Mouse (Mus musculus) forebrain, embryonic 12.5 days (tissue): ENCODE data around the gene Tmc4. TPM values are rescaled to one million over a fixed set of nuclear protein-coding genes. Genes with fewer than 3 reads are reported as not detected.
"Not testable (repeated sequence)": the region's sequence is repeated elsewhere in the genome, so short reads cannot be mapped to it uniquely, and the experiment has no call there.

Source experiments
- ATAC-seq: fragments of 200-750 bp; cut with Nextera tagmentation; 2 replicates; pipeline ENCODE4 v1.8.0; 2017; ENCODE audit warnings: moderate TSS enrichment; ENCODE audit not compliant: low FRiP score
- H3K27ac ChIP-seq: fragments of 300-500 bp; sonication (generic); 2 replicates; pipeline ENCODE4 v1.5.1; 2016; ENCODE audit warnings: mild to moderate bottlenecking
- H3K27me3 ChIP-seq: fragments of 300-500 bp; sonication (generic); 2 replicates; pipeline ENCODE4 v1.6.1; 2016; ENCODE audit warnings: mild to moderate bottlenecking
- H3K36me3 ChIP-seq: fragments of 300-500 bp; sonication (generic); replicated peaks from 2 replicates; pipeline ENCODE4 v1.6.1; 2016; ENCODE audit warnings: mild to moderate bottlenecking
- H3K4me1 ChIP-seq: fragments of 300-500 bp; sonication (generic); 2 replicates; pipeline ENCODE4 v1.6.1; 2016
- H3K4me2 ChIP-seq: fragments of 300-500 bp; sonication (generic); 2 replicates; pipeline ENCODE4 v1.6.1; 2016; ENCODE audit warnings: mild to moderate bottlenecking, moderate library complexity
- H3K4me3 ChIP-seq: fragments of 300-500 bp; sonication (generic); replicated peaks from 2 replicates; pipeline ENCODE4 v1.5.1; 2016; ENCODE audit warnings: mild to moderate bottlenecking
- H3K9ac ChIP-seq: fragments of 300-500 bp; sonication (generic); 2 replicates; pipeline ENCODE4 v1.6.1; 2016; ENCODE audit warnings: mild to moderate bottlenecking
- H3K9me3 ChIP-seq: fragments of 300-500 bp; sonication (generic); 2 replicates; pipeline ENCODE4 v1.6.1; 2016
- WGBS: fragments of 180-500 bp; shearing (Covaris S2); methylation state at CpG from one replicate; pipeline ENCODE4 v1.1.7; 2016; 5-methylcytosine and 5-hydroxymethylcytosine counted together
- polyA plus RNA-seq: library from polyadenylated mRNA; unstranded; fragments of >200 nt; fragmentation: Nextera tagmentation; extraction: Ambion mirVana; gene quantifications from 2 replicates; pipeline ENCODE4 v1.2.1, GENCODE M21; 2016

Tmc4 gene
- 2.9 and 3.1 TPM in 2 replicates for polyA plus RNA-seq

DNA sequence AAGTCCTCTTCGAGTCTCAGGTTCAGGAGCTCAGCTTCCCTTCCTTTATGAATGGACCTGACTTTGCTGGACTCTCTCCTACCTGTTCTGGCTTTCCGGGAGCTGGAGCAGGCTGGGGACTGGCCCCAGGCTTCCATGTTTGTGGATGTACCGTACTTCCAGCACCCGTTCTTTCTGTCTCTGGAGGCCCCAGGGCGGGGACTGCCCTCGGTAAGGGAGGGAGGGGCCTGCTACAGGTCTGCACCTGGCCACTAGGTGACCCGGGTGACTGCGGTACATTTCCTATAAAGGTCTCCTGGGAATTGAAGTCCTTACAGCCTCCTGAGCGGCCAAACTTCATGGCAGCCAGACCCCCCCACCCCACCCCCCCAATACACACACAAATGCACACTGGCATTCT lies at the start of gene Tmc4:
Gene Tmc4, minus strand, starts transcription at position 212 of the 400 bp plus-strand sequence.
- WGBS = 52% methylated on average over 9 of the region's 9 CpGs
- Histone ChIP-seq H3K4me2 (no peak within 1 kb of the TSS), H3K4me3 (no peak within 1 kb of the TSS), H3K36me3 (no peaks in the 10 kb centered on the region; the same call in 1 of the 2 replicates), H3K9ac (no peak within 1 kb of the TSS), H3K27ac (no peak within 1 kb of the TSS), H3K4me1 (no peaks in the 10 kb centered on the region), H3K27me3 (no peaks in the 10 kb centered on the region), H3K9me3 (no peaks in the 10 kb centered on the region)
- ATAC-seq = no peak

DNA sequence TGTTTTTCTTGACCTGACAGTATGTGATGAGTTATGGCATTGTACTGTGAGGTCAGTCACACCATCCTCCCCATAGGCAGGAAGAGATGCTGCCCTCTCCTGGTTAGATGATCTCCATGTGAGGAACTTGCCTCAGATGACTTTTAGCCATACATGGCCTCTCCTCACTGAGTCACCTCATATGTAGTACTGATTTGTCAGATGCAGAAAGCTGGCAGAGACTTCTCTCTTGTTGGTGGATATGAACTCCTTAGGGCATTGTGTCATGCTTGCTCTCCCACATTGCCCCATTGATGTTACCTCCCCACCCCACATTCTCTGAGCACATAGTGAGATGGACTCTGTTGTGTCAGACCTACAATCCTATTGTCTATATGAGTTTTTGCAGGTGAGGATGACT lies 48.1 kb upstream of the Tmc4 start:
- not testable (repeated sequence) for H3K27me3 ChIP-seq, H3K4me1 ChIP-seq, H3K9ac ChIP-seq, H3K4me3 ChIP-seq, H3K9me3 ChIP-seq, H3K4me2 ChIP-seq, ATAC-seq, H3K36me3 ChIP-seq, H3K27ac ChIP-seq

DNA sequence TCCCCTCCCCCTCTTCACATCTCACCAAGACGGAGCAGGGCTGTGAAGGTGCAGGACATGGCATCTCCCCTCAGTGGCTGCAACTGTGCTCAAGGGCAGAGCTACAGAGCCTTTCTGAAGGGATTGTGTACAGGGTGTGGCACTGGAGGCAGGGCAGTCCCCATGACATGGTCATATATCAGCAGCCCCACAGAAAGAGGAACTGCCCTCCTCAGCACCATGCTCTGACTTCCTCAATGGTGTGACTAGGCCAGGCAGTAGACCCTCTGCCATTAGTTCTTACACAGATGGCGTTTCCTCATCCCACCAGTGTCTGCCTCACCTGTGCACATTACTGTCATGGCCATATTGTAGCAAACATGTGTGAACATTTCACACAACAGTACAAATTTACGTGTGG lies 42.9 kb upstream of the Tmc4 start, which contains the start of gene Pirb:
Gene Pirb, minus strand, starts transcription at position 124 of the 400 bp plus-strand sequence.
- ATAC-seq, H3K9me3 ChIP-seq, H3K27me3 ChIP-seq, H3K4me2 ChIP-seq, H3K4me1 ChIP-seq, H3K4me3 ChIP-seq, H3K36me3 ChIP-seq, H3K27ac ChIP-seq, H3K9ac ChIP-seq: not testable (repeated sequence)
- 40% methylated on average over 1 of the region's 3 CpGs for WGBS

DNA sequence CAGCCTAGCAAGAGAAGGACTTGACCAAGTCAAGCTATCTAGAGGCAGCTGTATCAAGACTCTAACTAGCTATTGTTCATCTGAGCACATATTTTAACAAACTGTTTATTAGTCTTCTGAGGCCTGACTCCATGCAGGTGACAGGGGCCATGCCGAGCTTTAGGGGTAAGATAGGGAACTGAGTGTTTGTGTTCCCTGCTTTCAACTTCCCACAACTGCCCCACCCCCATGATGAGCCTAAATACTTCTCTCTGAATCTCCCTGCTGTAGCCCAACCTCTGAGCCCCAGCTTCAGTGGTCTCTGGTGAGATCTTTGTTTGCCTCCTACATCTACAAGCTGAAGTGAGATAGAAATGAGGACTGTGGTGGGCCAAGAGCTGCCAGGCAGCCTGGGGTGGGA lies 37.9 kb upstream of the Tmc4 start:
- Histone ChIP-seq H3K36me3 (no peaks in the 10 kb centered on the region), H3K9ac (no peak overlapping the region), H3K27me3 (no peaks in the 10 kb centered on the region), H3K4me2 (no peak overlapping the region), H3K27ac (no peak overlapping the region), H3K4me1 (no peaks in the 10 kb centered on the region), H3K9me3 (no peaks in the 10 kb centered on the region), H3K4me3 (no peak overlapping the region)
- WGBS = 65% methylated on average over 1 of the region's 1 CpGs
- no peak for ATAC-seq

DNA sequence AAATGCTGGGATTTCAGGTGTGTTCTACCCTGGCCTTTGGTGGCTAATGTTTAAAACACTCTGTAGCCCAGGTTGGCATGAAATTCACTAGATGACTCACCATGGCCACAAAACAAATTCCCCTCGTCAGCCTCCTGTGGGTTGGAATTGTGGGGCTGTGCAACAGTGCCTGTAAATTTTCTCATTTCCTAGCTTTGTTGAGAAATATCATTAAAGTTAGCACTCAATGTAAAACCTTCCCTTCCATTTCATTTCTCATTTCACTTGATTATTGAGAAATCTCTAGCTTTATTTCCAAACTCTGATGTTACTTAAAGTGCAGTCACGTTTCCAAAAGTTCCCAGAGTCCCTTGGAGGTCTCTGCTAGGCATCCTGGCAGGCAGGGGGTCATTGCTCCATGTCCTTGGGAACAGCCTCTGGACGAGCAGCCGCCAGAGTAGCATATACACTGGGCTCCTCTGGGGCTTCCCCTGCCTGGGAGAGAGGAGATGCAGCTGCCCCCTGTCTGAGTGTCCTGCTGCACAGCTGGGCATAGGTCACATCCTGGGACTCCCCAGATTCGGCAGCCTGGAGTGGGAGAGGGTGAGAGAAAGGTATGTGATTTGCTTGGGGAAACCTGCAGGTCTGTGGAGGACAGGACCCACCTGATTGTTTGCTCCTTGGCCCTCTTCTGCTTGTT lies 35.0 kb upstream of the Tmc4 start:
- H3K9ac ChIP-seq = no peak overlapping the region
- no peaks in the 10 kb centered on the region for H3K9me3 ChIP-seq
- 52% methylated on average over 5 of the region's 5 CpGs for WGBS
- H3K27me3 ChIP-seq = no peaks in the 10 kb centered on the region
- no peak for ATAC-seq
- H3K27ac ChIP-seq = no peak overlapping the region
- H3K4me1 ChIP-seq = no peaks in the 10 kb centered on the region
- peaks cover 10% of the 10 kb centered on the region for H3K36me3 ChIP-seq
- H3K4me3 ChIP-seq = no peak overlapping the region
- H3K4me2 ChIP-seq = no peak overlapping the region

DNA sequence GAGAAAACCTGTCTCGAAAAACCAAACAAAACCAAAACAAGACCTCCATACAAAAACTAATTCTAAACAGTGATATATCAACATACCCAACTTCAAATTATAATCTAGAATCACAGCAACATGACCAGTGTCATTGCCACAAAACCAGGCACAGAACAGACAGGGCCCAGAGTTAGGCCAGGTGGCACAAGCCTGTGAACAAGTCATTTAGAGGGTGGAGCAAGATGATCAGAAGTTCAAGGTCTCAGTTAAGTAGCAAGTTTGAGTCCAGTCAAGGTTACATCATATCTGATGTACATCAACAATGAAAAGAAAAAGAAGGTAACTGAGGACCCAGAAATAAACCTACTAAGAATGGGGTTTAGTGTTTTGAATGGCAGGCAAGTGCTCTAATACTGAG lies 31.6 kb upstream of the Tmc4 start:
- no peak overlapping the region for H3K4me2 ChIP-seq
- no peak overlapping the region for H3K4me3 ChIP-seq
- peaks cover 28% of the 10 kb centered on the region for H3K36me3 ChIP-seq
- H3K4me1 ChIP-seq = peaks cover 20% of the 10 kb centered on the region
- no peaks in the 10 kb centered on the region for H3K27me3 ChIP-seq
- no peak overlapping the region for H3K27ac ChIP-seq
- 63% methylated on average over 1 of the region's 1 CpGs for WGBS
- ATAC-seq = no peak
- H3K9me3 ChIP-seq = no peaks in the 10 kb centered on the region
- H3K9ac ChIP-seq = no peak overlapping the region

DNA sequence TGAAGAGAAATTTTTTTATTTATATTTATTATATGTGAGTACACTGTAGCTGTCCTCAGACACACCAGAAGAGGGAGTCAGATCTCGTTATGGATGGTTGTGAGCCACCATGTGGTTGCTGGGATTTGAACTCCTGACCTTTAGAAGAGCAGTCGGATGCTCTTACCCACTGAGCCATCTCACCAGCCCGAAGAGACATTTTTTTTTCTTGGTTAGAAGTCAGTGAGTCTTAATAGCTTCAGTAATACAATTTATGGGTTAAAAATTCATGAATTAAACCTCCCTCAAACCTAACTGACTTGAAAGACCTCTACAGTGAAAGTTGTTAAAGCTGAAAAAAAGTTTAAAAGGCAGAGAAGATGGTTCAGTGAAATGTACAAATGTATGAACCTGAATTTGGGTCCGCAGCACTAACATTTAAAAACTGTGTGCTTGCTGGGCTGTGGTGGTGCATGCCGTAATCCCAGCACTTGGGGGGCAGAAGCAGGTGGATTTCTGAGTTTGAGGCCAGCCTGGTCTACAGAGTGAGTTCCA lies 31.2 kb upstream of the Tmc4 start:
- not testable (repeated sequence) for H3K27ac ChIP-seq, H3K4me2 ChIP-seq, ATAC-seq, H3K4me3 ChIP-seq, H3K27me3 ChIP-seq, H3K9ac ChIP-seq, H3K9me3 ChIP-seq
- peaks cover 21% of the 10 kb centered on the region for H3K4me1 ChIP-seq
- WGBS = 35% methylated on average over 5 of the region's 5 CpGs
- H3K36me3 ChIP-seq = peaks cover 28% of the 10 kb centered on the region

DNA sequence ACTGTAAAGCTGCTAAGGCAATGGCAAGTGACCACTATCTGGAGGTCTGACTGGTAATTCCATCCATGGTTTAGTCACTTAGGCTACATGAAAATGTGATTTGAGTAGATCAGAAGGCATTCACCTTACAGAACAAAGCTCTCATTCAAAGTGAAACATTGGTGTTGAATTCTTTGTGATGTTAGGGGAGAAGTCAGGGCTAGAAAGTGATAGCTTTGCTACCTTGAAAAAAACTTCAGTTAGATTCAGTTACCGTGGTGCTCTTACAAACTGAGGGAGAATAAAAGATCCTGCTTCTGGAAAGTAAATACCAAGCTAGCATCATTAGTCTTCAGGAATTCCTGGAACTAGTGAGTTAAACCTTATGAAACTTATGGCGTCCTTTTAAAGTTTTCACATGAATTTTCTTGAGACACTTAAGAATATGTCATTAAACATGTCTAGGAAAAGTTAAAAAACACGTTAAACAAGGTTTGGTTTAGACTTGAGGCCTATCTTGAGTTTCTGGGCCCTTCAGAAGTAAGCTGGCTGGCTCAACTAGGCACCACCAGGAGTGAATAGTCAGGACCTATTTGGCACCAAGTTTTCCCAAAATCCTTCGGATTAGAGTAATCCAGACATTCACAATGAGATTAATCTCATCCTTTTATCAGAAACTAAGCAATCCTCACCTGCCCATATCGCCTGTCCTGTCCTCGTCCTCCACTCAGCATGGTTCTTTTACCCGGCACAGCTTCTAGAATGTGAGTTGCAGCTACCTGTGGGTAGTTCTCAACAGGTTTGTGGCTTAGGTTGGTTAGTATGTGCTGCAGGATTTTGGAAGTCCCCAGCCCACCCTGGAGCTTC lies 30.4 kb upstream of the Tmc4 start:
- H3K9ac ChIP-seq = no peak overlapping the region
- no peaks in the 10 kb centered on the region for H3K27me3 ChIP-seq
- no peak for ATAC-seq
- no peak overlapping the region for H3K27ac ChIP-seq
- WGBS = 26% methylated on average over 7 of the region's 7 CpGs
- H3K4me3 ChIP-seq = no peak overlapping the region
- no peak overlapping the region for H3K4me2 ChIP-seq
- peaks cover 28% of the 10 kb centered on the region for H3K36me3 ChIP-seq
- no peaks in the 10 kb centered on the region for H3K9me3 ChIP-seq
- H3K4me1 ChIP-seq = peaks cover 23% of the 10 kb centered on the region

DNA sequence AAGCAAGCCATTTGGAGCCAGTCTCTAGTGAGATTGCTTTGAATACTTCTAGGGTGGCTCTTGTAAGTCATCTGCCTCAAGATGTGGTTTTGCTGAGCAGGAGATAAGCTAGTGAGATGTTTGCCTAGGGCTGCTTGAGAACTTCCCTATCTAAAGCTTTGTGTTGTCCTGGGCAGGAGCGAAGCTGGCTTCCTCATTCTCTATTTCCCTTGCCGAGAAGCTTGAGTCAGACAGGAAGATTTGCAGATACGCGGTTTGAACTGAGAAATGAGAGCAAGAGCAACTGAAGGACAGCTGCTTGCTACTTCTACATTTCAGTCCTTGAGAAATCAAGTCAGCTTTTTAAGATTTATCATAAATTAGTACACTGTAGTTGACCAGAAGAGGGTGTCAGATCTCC lies 29.7 kb upstream of the Tmc4 start:
- H3K36me3 ChIP-seq = peaks cover 28% of the 10 kb centered on the region
- peaks cover 23% of the 10 kb centered on the region for H3K4me1 ChIP-seq
- no peak overlapping the region for H3K4me3 ChIP-seq
- WGBS = 69% methylated on average over 4 of the region's 4 CpGs
- H3K4me2 ChIP-seq = peak overlapping the region; percentile 93; the same call in 1 of the 2 replicates
- no peak for ATAC-seq
- H3K9me3 ChIP-seq = no peaks in the 10 kb centered on the region
- no peak overlapping the region for H3K9ac ChIP-seq
- no peaks in the 10 kb centered on the region for H3K27me3 ChIP-seq
- no peak overlapping the region for H3K27ac ChIP-seq

DNA sequence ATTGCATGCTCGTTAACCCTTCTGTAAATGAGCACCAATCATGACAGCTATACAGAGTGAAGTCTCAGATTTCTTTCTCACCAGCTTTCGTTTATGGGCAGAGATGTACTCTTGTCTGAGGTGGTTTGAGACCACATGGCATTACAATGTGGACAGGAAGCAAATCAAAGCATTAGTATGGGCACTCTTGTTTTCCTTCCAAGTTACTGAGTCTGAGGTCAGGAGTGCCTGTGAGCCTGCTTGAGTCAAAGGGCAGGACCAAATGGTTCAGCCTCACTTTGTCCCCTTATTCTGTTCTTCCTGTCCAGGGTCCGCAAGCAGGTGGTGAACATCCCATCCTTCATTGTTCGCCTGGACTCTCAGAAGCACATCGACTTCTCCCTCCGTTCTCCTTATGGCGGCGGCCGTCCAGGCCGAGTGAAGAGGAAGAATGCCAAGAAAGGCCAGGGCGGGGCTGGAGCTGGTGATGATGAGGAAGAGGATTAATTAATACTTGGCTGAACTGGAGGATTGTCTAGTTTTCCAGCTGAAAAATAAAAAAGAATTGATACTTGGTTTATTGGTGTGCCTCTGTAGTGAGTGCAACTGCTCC lies 29.1 kb upstream of the Tmc4 start:
- WGBS = 50% methylated on average over 11 of the region's 11 CpGs
- ATAC-seq = no peak
- Histone ChIP-seq H3K9me3 (no peaks in the 10 kb centered on the region), H3K9ac (peak overlapping the region; percentile 93), H3K27me3 (no peaks in the 10 kb centered on the region), H3K36me3 (peaks cover 31% of the 10 kb centered on the region), H3K4me1 (peaks cover 23% of the 10 kb centered on the region), H3K4me2 (peak overlapping the region; percentile 93), H3K27ac (peak overlapping the region; percentile 66), H3K4me3 (peak overlapping the region; percentile 88)

DNA sequence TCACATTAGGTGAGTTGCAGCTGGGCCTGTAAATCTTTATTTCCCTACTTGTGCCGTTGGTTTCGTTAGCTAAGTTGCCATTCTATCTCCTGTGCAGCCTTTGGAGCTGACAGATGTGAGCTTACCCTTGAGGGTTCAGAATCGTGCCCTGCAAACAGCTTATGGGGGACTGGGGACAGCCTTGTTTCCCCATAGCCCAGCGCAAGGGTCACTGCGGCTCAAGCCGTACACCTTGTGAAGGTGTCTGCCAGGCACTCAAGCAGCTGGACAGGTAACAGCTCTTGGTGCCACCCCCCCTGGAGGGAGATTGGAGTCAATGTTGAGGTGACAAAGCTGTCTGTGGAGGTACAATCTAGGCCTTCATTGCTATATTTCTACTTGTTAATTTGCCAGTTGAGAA lies 28.6 kb upstream of the Tmc4 start:
- Histone ChIP-seq H3K9me3 (no peaks in the 10 kb centered on the region), H3K27me3 (no peaks in the 10 kb centered on the region), H3K27ac (peak overlapping the region; percentile 46), H3K4me2 (peak overlapping the region; percentile 93), H3K4me1 (peaks cover 23% of the 10 kb centered on the region), H3K36me3 (peaks cover 36% of the 10 kb centered on the region), H3K9ac (peak overlapping the region; percentile 93), H3K4me3 (peak overlapping the region; percentile 88)
- 40% methylated on average over 6 of the region's 6 CpGs for WGBS
- no peak for ATAC-seq

DNA sequence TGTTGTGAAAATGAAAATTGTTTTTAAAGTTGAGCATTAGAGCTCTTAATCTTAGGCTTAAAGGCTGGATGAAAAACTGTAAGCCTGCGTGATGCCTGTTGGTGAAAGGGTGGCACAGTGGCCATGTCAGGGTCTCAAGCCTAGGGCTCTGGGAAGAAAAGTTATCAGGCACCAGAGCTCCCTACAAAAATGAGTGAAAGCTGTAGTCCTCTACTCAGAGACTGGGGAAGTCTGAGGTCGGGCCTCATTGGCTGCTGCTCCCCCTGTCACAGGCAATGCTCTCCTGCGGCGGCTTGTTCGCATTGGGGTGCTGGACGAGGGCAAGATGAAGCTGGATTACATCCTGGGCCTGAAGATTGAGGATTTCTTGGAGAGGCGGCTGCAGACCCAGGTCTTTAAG lies 28.1 kb upstream of the Tmc4 start:
- Histone ChIP-seq H3K4me2 (peak overlapping the region; percentile 93), H3K9ac (peak overlapping the region; percentile 93), H3K4me3 (peak overlapping the region; percentile 88), H3K36me3 (peaks cover 40% of the 10 kb centered on the region), H3K27ac (peak overlapping the region; percentile 68), H3K4me1 (peaks cover 23% of the 10 kb centered on the region)
- WGBS = 6% methylated on average over 7 of the region's 7 CpGs
- not testable (repeated sequence) for H3K27me3 ChIP-seq, ATAC-seq, H3K9me3 ChIP-seq
